Mouse (Mus musculus) stomach, embryonic 16.5 days (tissue): ENCODE data around the gene Ptms. TPM values are rescaled to one million over a fixed set of nuclear protein-coding genes. Genes with fewer than 3 reads are reported as not detected.

Source experiments
- ATAC-seq: fragments of 200-750 bp; cut with Nextera tagmentation; 2 replicates; pipeline ENCODE4 v1.8.0; 2017; ENCODE audit warnings: moderate number of reproducible peaks, moderate TSS enrichment; ENCODE audit not compliant: insufficient read depth, low FRiP score
- H3K27ac ChIP-seq: fragments of 300-500 bp; sonication (generic); 2 replicates; pipeline ENCODE4 v1.5.1; 2014; ENCODE audit warnings: low read length
- H3K27me3 ChIP-seq: fragments of 300-500 bp; sonication (generic); 2 replicates; pipeline ENCODE4 v1.6.1; 2014; ENCODE audit warnings: low read length, control low read depth, mixed read lengths; ENCODE audit not compliant: control insufficient read depth, insufficient read depth
- H3K36me3 ChIP-seq: fragments of 300-500 bp; sonication (generic); 2 replicates; pipeline ENCODE4 v1.6.1; 2014; ENCODE audit warnings: low read length; ENCODE audit not compliant: control insufficient read depth, insufficient read depth
- H3K4me1 ChIP-seq: fragments of 300-500 bp; sonication (generic); 2 replicates; pipeline ENCODE4 v1.6.1; 2014; ENCODE audit warnings: low read length, control low read depth, mixed read lengths; ENCODE audit not compliant: control insufficient read depth, insufficient read depth
- H3K4me2 ChIP-seq: fragments of 300-500 bp; sonication (generic); 2 replicates; pipeline ENCODE4 v1.6.1; 2014; ENCODE audit warnings: low read depth, low read length, mixed read lengths
- H3K4me3 ChIP-seq: fragments of 300-500 bp; sonication (generic); replicated peaks from 2 replicates; pipeline ENCODE4 v1.5.1; 2014; ENCODE audit warnings: mild to moderate bottlenecking, low read length
- H3K9ac ChIP-seq: fragments of 300-500 bp; sonication (generic); 2 replicates; pipeline ENCODE4 v1.6.1; 2014; ENCODE audit warnings: low read length
- H3K9me3 ChIP-seq: fragments of 300-500 bp; sonication (generic); replicated peaks from 2 replicates; pipeline ENCODE4 v1.6.1; 2016; ENCODE audit warnings: low read length, control low read depth; ENCODE audit not compliant: control insufficient read depth
- WGBS: fragments of 180-500 bp; shearing (Covaris S2); extraction: QIAGEN DNeasy Blood & Tissue Kit; methylation state at CpG from one replicate; pipeline ENCODE4 v1.1.7; 2014; 5-methylcytosine and 5-hydroxymethylcytosine counted together
- polyA plus RNA-seq: library from polyadenylated mRNA; unstranded; fragments of >200 nt; fragmentation: Nextera tagmentation; extraction: Ambion mirVana; gene quantifications from 2 replicates; pipeline ENCODE4 v1.2.1, GENCODE M21; 2015

The Ptms gene
- polyA plus RNA-seq, 1 experiment from 2014 or later = 177 TPM

DNA sequence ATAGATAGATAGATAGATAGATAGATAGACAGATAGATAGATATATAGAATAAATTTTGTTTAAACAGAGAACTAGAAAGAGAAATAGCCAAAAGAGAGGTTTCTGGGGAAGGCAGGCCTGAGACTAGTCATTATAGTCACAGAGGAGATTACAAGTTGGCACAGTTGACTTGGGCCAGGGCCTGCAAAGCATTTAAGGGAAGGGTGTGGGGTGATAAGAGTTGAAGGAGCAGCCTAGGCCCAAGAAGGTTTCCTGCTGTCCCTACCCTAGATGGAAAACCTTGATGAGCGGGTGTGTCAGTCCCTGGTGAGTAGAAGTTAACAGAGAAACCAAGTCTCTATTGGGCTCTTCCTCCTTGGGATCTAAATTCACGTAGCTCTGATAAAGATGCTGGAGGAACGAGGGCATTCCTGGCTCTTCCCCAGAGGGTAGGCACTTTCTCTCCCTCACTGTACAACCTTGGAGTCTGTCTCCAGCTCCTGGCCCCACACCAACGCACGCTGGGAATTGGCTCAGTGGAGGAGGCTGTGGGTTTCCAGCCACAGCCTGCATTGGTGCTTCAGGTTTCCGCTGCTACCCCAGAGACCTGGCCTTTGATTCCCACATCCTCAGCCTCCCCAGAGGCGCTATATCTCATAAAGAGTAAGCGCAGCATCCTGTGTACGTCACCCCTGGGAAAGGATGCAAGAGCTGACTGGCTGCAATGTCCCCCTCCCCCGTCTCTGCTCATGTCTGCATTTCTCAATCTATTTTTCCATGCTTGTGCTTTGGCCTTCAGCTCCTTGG is 35.0 kb downstream of the Ptms start:
- H3K9me3 ChIP-seq = no peaks in the 10 kb centered on the region
- WGBS = 66% methylated on average over 10 of the region's 10 CpGs
- H3K36me3 ChIP-seq = no peaks in the 10 kb centered on the region
- H3K4me1 ChIP-seq = no peaks in the 10 kb centered on the region
- no peak overlapping the region for H3K9ac ChIP-seq
- no peaks in the 10 kb centered on the region for H3K27me3 ChIP-seq
- no peak overlapping the region for H3K4me2 ChIP-seq
- H3K27ac ChIP-seq = no peak overlapping the region
- no peak overlapping the region for H3K4me3 ChIP-seq
- no peak for ATAC-seq

DNA sequence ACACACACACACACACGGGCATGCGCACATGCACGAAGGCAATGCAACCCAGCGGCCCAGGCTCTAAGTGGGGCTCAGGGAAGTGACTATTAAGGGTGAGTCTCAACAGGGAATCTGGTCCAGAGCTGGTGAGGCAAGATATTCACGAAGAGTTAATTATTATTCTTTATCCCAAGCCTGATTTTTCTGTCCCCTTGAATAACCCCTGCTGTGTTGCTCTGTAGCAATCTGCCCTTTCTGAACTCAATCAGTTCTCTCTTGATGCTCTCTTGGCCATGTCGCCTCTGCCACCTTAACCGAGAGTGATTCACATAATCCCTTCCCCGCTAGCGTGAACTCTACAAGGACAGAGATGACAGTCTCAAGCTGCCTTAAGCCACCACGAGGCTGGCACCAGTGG is 36.6 kb downstream of the Ptms start:
- 76% methylated on average over 10 of the region's 10 CpGs for WGBS
- H3K36me3 ChIP-seq = no peaks in the 10 kb centered on the region
- no peaks in the 10 kb centered on the region for H3K27me3 ChIP-seq
- no peak for ATAC-seq
- no peak overlapping the region for H3K27ac ChIP-seq
- no peaks in the 10 kb centered on the region for H3K9me3 ChIP-seq
- no peak overlapping the region for H3K4me3 ChIP-seq
- no peak overlapping the region for H3K9ac ChIP-seq
- H3K4me1 ChIP-seq = no peaks in the 10 kb centered on the region
- H3K4me2 ChIP-seq = no peak overlapping the region

GRCm38 (mm10) chr6:124881821-124882220 is 38.1 kb downstream of the Ptms start:
- H3K36me3 ChIP-seq = no peaks in the 10 kb centered on the region
- H3K9me3 ChIP-seq = no peaks in the 10 kb centered on the region
- H3K4me2 ChIP-seq = no peak overlapping the region
- H3K4me3 ChIP-seq = no peak overlapping the region
- no peaks in the 10 kb centered on the region for H3K4me1 ChIP-seq
- 88% methylated on average over 9 of the region's 9 CpGs for WGBS
- H3K27ac ChIP-seq = no peak overlapping the region
- no peaks in the 10 kb centered on the region for H3K27me3 ChIP-seq
- H3K9ac ChIP-seq = no peak overlapping the region
- ATAC-seq = no peak

- H3K4me2 ChIP-seq = no peak overlapping the region
- ATAC-seq = no peak
- H3K9ac ChIP-seq = no peak overlapping the region
- no peaks in the 10 kb centered on the region for H3K9me3 ChIP-seq
- H3K36me3 ChIP-seq = no peaks in the 10 kb centered on the region
- no peak overlapping the region for H3K4me3 ChIP-seq
- H3K4me1 ChIP-seq = no peaks in the 10 kb centered on the region
- H3K27me3 ChIP-seq = no peaks in the 10 kb centered on the region
- WGBS = 49% methylated on average over 6 of the region's 6 CpGs
- no peak overlapping the region for H3K27ac ChIP-seq
Observed at GRCm38 (mm10) chr6:124879390-124879789, 40.5 kb downstream of the Ptms start.

GRCm38 (mm10) chr6:124874348-124874747 is 45.6 kb downstream of the Ptms start:
- H3K27ac ChIP-seq = no peak overlapping the region
- H3K4me3 ChIP-seq = no peak overlapping the region
- no peaks in the 10 kb centered on the region for H3K9me3 ChIP-seq
- no peak for ATAC-seq
- H3K4me2 ChIP-seq = no peak overlapping the region
- H3K9ac ChIP-seq = no peak overlapping the region
- 18% methylated on average over 3 of the region's 3 CpGs for WGBS
- no peaks in the 10 kb centered on the region for H3K36me3 ChIP-seq
- H3K27me3 ChIP-seq = no peaks in the 10 kb centered on the region
- H3K4me1 ChIP-seq = no peaks in the 10 kb centered on the region

DNA sequence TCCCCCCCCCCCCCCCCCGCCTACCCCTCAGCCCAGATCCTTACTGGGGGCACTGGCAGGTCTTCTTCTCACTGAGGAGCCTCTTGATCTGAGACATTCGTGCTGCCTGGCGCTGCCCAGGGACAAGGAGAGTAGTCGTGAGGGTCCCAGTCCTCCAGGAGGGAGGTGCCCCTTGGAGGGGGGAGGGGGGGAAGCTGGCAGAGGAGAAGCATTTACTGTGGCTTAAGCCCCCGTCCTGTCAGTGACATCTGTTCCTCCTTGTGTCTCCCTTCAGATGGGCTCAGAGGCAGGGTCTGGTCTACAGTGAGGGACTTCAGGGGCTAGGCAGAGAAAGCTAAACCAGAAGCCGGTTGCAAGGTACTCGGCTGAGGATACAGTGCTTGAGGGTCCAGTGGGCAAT is 53.3 kb downstream of the Ptms start:
- Histone ChIP-seq H3K9ac (no peak overlapping the region), H3K27ac (no peak overlapping the region), H3K4me2 (no peak overlapping the region), H3K4me1 (peaks cover 7% of the 10 kb centered on the region), H3K9me3 (no peaks in the 10 kb centered on the region), H3K36me3 (no peaks in the 10 kb centered on the region), H3K4me3 (no peak overlapping the region), H3K27me3 (0 out of 2 replicates have a peak, but pooled peaks cover 4% of the 10 kb centered on the region)
- ATAC-seq = no peak
- 56% methylated on average over 6 of the region's 7 CpGs for WGBS

DNA sequence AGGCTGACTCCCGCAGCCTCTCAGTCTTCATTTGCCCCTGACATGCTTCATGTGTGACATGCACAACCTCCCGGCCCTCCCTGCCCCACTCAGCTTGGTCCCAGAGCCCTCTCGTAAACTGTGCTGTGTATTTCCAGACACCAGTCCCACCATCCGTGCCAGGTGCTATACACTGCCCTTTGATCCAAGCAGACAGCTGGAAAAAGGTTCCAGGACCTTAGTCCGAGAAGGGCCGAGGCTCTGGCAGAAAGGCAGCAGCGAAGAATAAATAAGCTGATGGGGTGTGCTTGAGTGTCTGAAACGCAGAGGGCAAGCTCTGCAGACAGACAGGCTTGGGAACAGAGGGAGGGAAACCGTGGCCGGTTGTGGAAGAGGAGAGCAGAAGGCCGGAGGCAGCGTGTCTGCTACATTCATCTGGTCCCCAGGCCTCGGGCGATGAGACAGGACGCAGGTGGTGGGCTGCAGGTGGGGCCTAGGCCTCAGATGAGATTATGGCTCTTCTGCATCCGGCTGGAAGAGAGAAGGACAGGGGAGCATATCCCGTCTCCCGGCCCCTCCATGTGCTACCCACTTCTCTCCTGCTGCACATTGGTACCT is 54.0 kb downstream of the Ptms start:
- H3K27me3 ChIP-seq = 0 out of 2 replicates have a peak, but pooled peaks cover 4% of the 10 kb centered on the region
- H3K4me3 ChIP-seq = no peak overlapping the region
- no peak overlapping the region for H3K4me2 ChIP-seq
- no peak overlapping the region for H3K27ac ChIP-seq
- H3K4me1 ChIP-seq = peaks cover 7% of the 10 kb centered on the region
- no peaks in the 10 kb centered on the region for H3K9me3 ChIP-seq
- H3K9ac ChIP-seq = no peak overlapping the region
- no peaks in the 10 kb centered on the region for H3K36me3 ChIP-seq
- 50% methylated on average over 18 of the region's 18 CpGs for WGBS
- ATAC-seq = no peak

Other genes starting within 250 kb of the Ptms start
- 167 and 175 TPM in 2 replicates for gene Emg1, start 207.9 kb downstream of the Ptms start, polyA plus RNA-seq
- 282 and 303 TPM in 2 replicates for gene Phb2, start 207.8 kb downstream of the Ptms start, polyA plus RNA-seq
- 19.6 and 20.1 TPM in 2 replicates for gene Ptpn6, start 181.4 kb downstream of the Ptms start, polyA plus RNA-seq
- gene Grcc10, start 178.7 kb downstream of the Ptms start, polyA plus RNA-seq = 352 and 357 TPM in 2 replicates
- not detected in 2 replicates for gene Gm45234, start 164.1 kb downstream of the Ptms start, polyA plus RNA-seq
- gene Atn1, start 163.6 kb downstream of the Ptms start, polyA plus RNA-seq = 12.2 and 13.1 TPM in 2 replicates
- gene Eno2, start 150.4 kb downstream of the Ptms start, polyA plus RNA-seq = 9.3 and 9.8 TPM in 2 replicates
- 0.53 and 0.65 TPM in 2 replicates for gene Lrrc23, start 140.4 kb downstream of the Ptms start, polyA plus RNA-seq
- 14.8 and 15.1 TPM in 2 replicates for gene Spsb2, start 111.4 kb downstream of the Ptms start, polyA plus RNA-seq
- 938 and 959 TPM in 2 replicates for gene Tpi1, start 105.8 kb downstream of the Ptms start, polyA plus RNA-seq
- gene Usp5, start 90.6 kb downstream of the Ptms start, polyA plus RNA-seq = 128 and 139 TPM in 2 replicates
- gene Cdca3, start 90.6 kb downstream of the Ptms start, polyA plus RNA-seq = 129 and 138 TPM in 2 replicates
- 0.66 and 1.5 TPM in 2 replicates for gene Gnb3, start 79.8 kb downstream of the Ptms start, polyA plus RNA-seq
- gene P3h3, start 62.4 kb downstream of the Ptms start, polyA plus RNA-seq = 9.9 and 11.5 TPM in 2 replicates
- 1.1 and 1.7 TPM in 2 replicates for gene Gpr162, start 56.1 kb downstream of the Ptms start, polyA plus RNA-seq
- 0.46 TPM in 2 replicates for gene Cd4, start 31.9 kb downstream of the Ptms start, polyA plus RNA-seq
- 1.2 and 1.3 TPM in 2 replicates for gene Lag3, start 8.4 kb downstream of the Ptms start, polyA plus RNA-seq
- 283 and 299 TPM in 2 replicates for gene Mlf2, start 11.3 kb upstream of the Ptms start, polyA plus RNA-seq
- gene Cops7a, start 45.4 kb upstream of the Ptms start, polyA plus RNA-seq = 140 and 156 TPM in 2 replicates
- 4.0 and 4.2 TPM in 2 replicates for gene Pianp, start 76.6 kb upstream of the Ptms start, polyA plus RNA-seq
- 9.3 and 12.8 TPM in 2 replicates for gene Zfp384, start 89.0 kb upstream of the Ptms start, polyA plus RNA-seq
- 114 and 115 TPM in 2 replicates for gene Ing4, start 119.7 kb upstream of the Ptms start, polyA plus RNA-seq
- gene Acrbp, start 129.6 kb upstream of the Ptms start, polyA plus RNA-seq = 10.6 and 12.9 TPM in 2 replicates
- 9.5 and 13.6 TPM in 2 replicates for gene Lpar5, start 147.8 kb upstream of the Ptms start, polyA plus RNA-seq
- 42.6 and 46.3 TPM in 2 replicates for gene Chd4, start 175.9 kb upstream of the Ptms start, polyA plus RNA-seq
- 56.6 and 57.9 TPM in 2 replicates for gene Nop2, start 211.8 kb upstream of the Ptms start, polyA plus RNA-seq
- 6.0 and 8.8 TPM in 2 replicates for gene Iffo1, start 225.1 kb upstream of the Ptms start, polyA plus RNA-seq
- 1,523 and 1,787 TPM in 2 replicates for gene Gapdh, start 246.4 kb upstream of the Ptms start, polyA plus RNA-seq